Mouse (Mus musculus) adrenal gland, adult 2 months (tissue): ENCODE data around the gene Olfr1428. TPM values are rescaled to one million over a fixed set of nuclear protein-coding genes. Genes with fewer than 3 reads are reported as not detected.
A peak's percentile ranks its signal among the peaks of the same experiment; 100 is the strongest.
"Not testable (repeated sequence)": the region's sequence is repeated elsewhere in the genome, so short reads cannot be mapped to it uniquely, and the experiment has no call there.

Experiments used
- DNase-seq: peaks from one replicate; pipeline ENCODE4 v3.0.0; 2021
- long read RNA-seq: library from polyadenylated mRNA; stranded (forward); transcript quantifications from one replicate; pipeline ENCODE4 v2.0.0, GENCODE M21; 2021
- polyA plus RNA-seq: library from polyadenylated mRNA; depleted of rRNA; stranded (reverse); fragments of >200 nt; gene quantifications from 2 replicates; pipeline ENCODE4 v1.2.3, GENCODE M21; 2012; rRNA removed
- total RNA-seq, 2 experiments: library from RNA; stranded (reverse); gene quantifications; 2 replicates each; pipeline ENCODE4 v1.2.3; 2021

Gene Olfr1428
- total RNA-seq (not detected), polyA plus RNA-seq (not detected in 2 replicates)
- long read RNA-seq: 0 reads

- DNase-seq: no peak
Observed at GRCm38 (mm10) chr19:12115797-12116196, at the start of gene Olfr1428. Olfr1428 (minus strand) TSS chr19:12115897.

DNA sequence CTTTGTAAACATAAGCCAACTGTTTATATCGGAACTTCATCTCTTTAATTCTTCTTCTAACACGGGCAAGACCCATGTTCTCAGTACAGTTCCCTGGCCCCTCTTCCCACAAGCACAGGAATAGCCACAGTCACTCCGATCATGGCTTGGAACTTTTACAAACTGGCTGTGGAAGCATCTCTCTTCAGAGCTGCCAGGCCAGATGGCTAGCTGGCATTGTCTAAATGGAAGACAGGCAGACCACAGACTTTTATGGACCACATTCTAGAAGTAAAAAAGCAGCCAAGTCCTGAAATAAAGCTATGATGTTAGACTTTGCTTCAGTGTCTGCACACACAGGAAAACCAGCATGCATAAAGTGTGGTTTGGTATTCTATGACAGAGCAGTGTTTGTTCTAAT lies 29.8 kb upstream of the Olfr1428 start:
- DNase-seq: no peak

GRCm38 (mm10) chr19:12143356-12143755 lies 27.7 kb upstream of the Olfr1428 start:
- DNase-seq: no peak

DNA sequence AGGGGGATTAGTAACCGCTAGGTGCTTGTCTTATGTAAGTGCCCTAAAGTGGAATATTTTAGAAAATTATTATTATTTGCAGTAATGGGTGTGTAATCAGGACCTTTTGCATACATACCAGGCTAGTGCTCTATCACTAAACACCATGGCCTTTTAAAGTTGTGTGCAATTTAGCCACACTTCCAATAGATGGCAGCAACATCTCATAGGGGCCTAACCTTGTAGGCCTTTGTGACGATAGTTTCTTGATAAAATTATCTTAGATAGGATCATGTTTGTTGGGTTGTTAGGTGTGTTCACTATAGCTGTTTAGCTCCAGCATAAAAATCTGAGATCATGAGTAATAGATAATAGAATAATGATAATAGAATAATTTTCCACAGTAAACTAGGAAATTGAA lies 18.6 kb upstream of the Olfr1428 start:
- peak; percentile 18 for DNase-seq

DNA sequence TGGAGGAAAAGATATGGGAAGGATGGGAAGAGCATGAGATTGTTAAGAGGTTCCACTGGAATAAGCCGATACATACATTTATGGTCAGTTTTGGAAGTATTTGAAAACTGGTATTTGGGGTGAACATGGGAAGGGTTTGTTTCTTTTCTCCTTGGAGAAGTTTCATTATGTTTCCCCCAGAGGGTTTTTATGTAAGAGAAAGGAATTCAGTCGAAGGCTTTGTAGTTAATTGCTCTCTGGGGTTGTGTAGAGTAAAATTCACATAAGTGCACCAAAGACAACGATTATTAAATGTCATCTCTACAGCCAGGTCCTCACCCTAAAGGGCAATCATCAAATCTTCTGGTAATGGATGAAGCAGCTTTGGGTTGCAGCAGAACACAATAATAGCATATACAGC lies 7.4 kb upstream of the Olfr1428 start, which contains the start of gene Olfr76:
Olfr76 (minus strand) TSS at position 101 of the 400 bp plus-strand sequence.
- no peak for DNase-seq

DNA sequence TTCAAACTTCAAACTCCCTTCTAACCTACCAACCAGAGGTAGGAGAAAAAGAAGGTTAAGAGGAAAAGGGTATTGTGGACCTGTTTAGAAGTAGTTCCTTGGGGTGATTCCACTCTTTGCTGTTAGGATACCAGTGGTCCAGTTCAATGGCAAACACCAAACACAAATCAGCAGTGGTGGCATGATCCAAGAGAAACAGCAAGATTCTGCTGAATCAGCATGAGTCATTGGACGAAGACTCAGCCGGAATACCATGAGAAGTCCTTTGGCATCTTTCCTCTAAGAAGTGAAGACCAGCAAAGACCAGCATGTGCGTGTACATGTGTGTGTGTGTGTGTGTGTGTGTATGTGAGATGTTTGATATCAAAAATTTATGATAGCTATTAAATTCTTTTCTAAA lies 767 bp upstream of the Olfr1428 start:
- DNase-seq: no peak

- no peak for DNase-seq
Observed at GRCm38 (mm10) chr19:12113807-12114206, 1.9 kb downstream of the Olfr1428 start.

DNA sequence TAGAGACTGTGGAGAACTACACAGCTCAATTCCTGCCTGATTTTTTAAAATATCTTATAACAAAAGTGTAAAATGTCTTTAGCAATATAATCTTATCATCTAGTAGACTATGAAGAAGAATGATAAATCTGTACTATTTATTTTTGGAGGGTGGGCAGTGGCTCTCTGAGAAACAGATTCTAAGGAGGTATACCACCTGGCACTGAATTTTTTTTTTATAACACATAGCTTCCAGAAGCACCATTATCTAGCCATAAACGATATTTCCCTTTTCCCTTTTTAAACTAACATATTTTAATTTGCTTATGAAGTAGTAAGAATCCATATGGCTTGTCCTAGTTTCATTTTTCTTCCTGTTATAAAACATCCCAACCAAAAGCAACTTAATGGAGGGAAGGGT lies 11.2 kb downstream of the Olfr1428 start:
- DNase-seq: no peak

DNA sequence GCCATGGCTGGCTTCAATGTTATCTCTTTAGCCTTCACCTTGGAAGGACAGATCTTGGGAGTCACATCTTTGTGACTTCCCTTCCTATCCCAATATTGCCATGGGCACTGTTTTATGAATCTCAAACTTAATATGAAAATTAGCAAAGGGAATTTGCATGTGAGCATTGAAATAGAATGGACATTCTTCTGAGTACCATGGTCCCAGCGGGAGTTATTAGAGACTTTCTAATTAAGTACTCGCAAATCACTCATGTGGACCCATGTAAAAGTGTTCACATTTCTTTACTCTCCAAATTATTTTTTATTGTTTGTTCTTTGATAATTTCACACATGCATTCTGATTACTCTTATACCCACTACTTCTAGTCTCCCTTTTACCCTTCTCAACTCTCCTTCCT lies 12.5 kb downstream of the Olfr1428 start, which contains the start of gene Olfr1427:
Olfr1427 (minus strand) TSS at position 101 of the 400 bp plus-strand sequence.
- no peak for DNase-seq

GRCm38 (mm10) chr19:12091913-12092312 lies 23.8 kb downstream of the Olfr1428 start, which contains the start of gene Olfr1426:
Olfr1426 (minus strand) TSS chr19:12092013.
- no peak for DNase-seq

- DNase-seq: not testable (repeated sequence)
Observed at GRCm38 (mm10) chr19:12077631-12078030, 38.1 kb downstream of the Olfr1428 start, which contains the start of gene Olfr1425. Olfr1425 (minus strand) TSS chr19:12077731.

- DNase-seq: not testable (repeated sequence)
Observed at GRCm38 (mm10) chr19:12069546-12069945, 46.2 kb downstream of the Olfr1428 start.

- DNase-seq: not testable (repeated sequence)
Observed at GRCm38 (mm10) chr19:12067806-12068205, 47.9 kb downstream of the Olfr1428 start.

GRCm38 (mm10) chr19:12062582-12062981 lies 53.1 kb downstream of the Olfr1428 start, which contains the start of gene Olfr1424:
Olfr1424 (minus strand) TSS chr19:12062682.
- DNase-seq: not testable (repeated sequence)

Other genes starting within 250 kb of the Olfr1428 start
- gene Olfr1419, start 240.8 kb downstream of the Olfr1428 start, total RNA-seq: not detected
- not detected in 2 replicates for gene Olfr1419, start 240.8 kb downstream of the Olfr1428 start, polyA plus RNA-seq
- gene Olfr1420, start 229.3 kb downstream of the Olfr1428 start, total RNA-seq: not detected
- not detected in 2 replicates for gene Olfr1420, start 229.3 kb downstream of the Olfr1428 start, polyA plus RNA-seq
- gene Patl1, start 203.5 kb downstream of the Olfr1428 start, total RNA-seq: 10 to 100 TPM; 24.2 to 35.3 TPM
- gene Patl1, start 203.5 kb downstream of the Olfr1428 start, polyA plus RNA-seq: 13.5 and 15.7 TPM in 2 replicates
- 10 to 100 TPM; 80.8 to 86.7 TPM for gene Osbp, start 150.0 kb downstream of the Olfr1428 start, total RNA-seq
- gene Osbp, start 150.0 kb downstream of the Olfr1428 start, polyA plus RNA-seq: 9.6 and 14.0 TPM in 2 replicates
- not detected for gene Olfr1423, start 74.6 kb downstream of the Olfr1428 start, total RNA-seq
- gene Olfr1423, start 74.6 kb downstream of the Olfr1428 start, polyA plus RNA-seq: not detected in 2 replicates
- not detected for gene Olfr1424, start 53.2 kb downstream of the Olfr1428 start, total RNA-seq
- not detected in 2 replicates for gene Olfr1424, start 53.2 kb downstream of the Olfr1428 start, polyA plus RNA-seq
- gene Olfr1425, start 38.2 kb downstream of the Olfr1428 start, total RNA-seq: not detected
- gene Olfr1425, start 38.2 kb downstream of the Olfr1428 start, polyA plus RNA-seq: not detected in 2 replicates
- gene Olfr1426, start 23.9 kb downstream of the Olfr1428 start, total RNA-seq: not detected
- not detected in 2 replicates for gene Olfr1426, start 23.9 kb downstream of the Olfr1428 start, polyA plus RNA-seq
- not detected for gene Olfr1427, start 12.6 kb downstream of the Olfr1428 start, total RNA-seq
- gene Olfr1427, start 12.6 kb downstream of the Olfr1428 start, polyA plus RNA-seq: not detected in 2 replicates
- gene Olfr76, start 7.3 kb upstream of the Olfr1428 start, total RNA-seq: not detected
- not detected in 2 replicates for gene Olfr76, start 7.3 kb upstream of the Olfr1428 start, polyA plus RNA-seq
- not detected for gene Olfr1555-ps1, start 54.2 kb upstream of the Olfr1428 start, total RNA-seq
- not detected in 2 replicates for gene Olfr1555-ps1, start 54.2 kb upstream of the Olfr1428 start, polyA plus RNA-seq
- gene Olfr1431, start 84.7 kb upstream of the Olfr1428 start, total RNA-seq: not detected
- not detected in 2 replicates for gene Olfr1431, start 84.7 kb upstream of the Olfr1428 start, polyA plus RNA-seq
- not detected for gene Olfr1432, start 116.7 kb upstream of the Olfr1428 start, total RNA-seq
- not detected in 2 replicates for gene Olfr1432, start 116.7 kb upstream of the Olfr1428 start, polyA plus RNA-seq
- gene Olfr262, start 125.8 kb upstream of the Olfr1428 start, total RNA-seq: not detected
- gene Olfr262, start 125.8 kb upstream of the Olfr1428 start, polyA plus RNA-seq: not detected in 2 replicates
- gene Olfr235, start 145.1 kb upstream of the Olfr1428 start, total RNA-seq: not detected
- gene Olfr235, start 145.1 kb upstream of the Olfr1428 start, polyA plus RNA-seq: not detected in 2 replicates
- gene Olfr1434, start 164.0 kb upstream of the Olfr1428 start, total RNA-seq: not detected
- not detected in 2 replicates for gene Olfr1434, start 164.0 kb upstream of the Olfr1428 start, polyA plus RNA-seq
- not detected for gene Olfr1436, start 183.2 kb upstream of the Olfr1428 start, total RNA-seq
- not detected in 2 replicates for gene Olfr1436, start 183.2 kb upstream of the Olfr1428 start, polyA plus RNA-seq
- gene Olfr1437, start 209.2 kb upstream of the Olfr1428 start, total RNA-seq: not detected
- not detected in 2 replicates for gene Olfr1437, start 209.2 kb upstream of the Olfr1428 start, polyA plus RNA-seq
- not detected for gene Olfr1438-ps1, start 220.0 kb upstream of the Olfr1428 start, total RNA-seq
- gene Olfr1438-ps1, start 220.0 kb upstream of the Olfr1428 start, polyA plus RNA-seq: not detected in 2 replicates